Mouse (Mus musculus): ENCODE measurements around the gene Gadd45b. TPM values are rescaled to one million over a fixed set of nuclear protein-coding genes. Genes with fewer than 3 reads are reported as not detected.

Gene Gadd45b
- polyA plus RNA-seq, 1 experiment from 2014 or later, result 5.8 TPM

DNA sequence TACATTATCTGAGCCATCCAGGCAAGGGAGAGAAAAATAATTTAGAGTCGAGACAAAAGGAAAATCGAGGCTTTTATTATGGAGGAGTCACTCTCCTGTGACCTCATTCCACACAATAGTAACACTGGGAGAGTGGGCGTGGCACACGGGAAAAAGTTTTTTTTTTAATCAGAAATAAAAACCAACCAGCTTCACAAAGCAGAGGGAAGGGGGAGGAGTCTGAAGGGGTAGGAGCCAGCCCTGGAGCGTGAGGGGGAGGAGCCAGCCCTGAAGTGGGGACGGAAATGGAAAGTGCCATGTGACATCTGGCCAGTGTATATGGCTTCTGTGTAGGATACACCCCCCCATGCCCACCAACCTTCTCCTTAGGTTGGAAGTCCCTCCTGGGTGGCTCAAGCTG, 18.7 kb downstream of the Gadd45b start:
- H3K4me1 ChIP-seq (replicated peaks; ENCODE audit: control insufficient read depth, insufficient read depth, low read length), result no peaks in the 10 kb centered on the region
- no peak overlapping the region for H3K27ac ChIP-seq (ENCODE audit: low read length)
- no peak overlapping the region for H3K9ac ChIP-seq (replicated peaks; ENCODE audit: low read depth, low read length)
- no peaks in the 10 kb centered on the region for H3K27me3 ChIP-seq (replicated peaks; ENCODE audit: control insufficient read depth, insufficient read depth, low read length)
- no peaks in the 10 kb centered on the region for H3K9me3 ChIP-seq (ENCODE audit: control insufficient read depth, low read length)
- no peak overlapping the region for H3K4me3 ChIP-seq (replicated peaks; ENCODE audit: low read length)
- no peak for ATAC-seq
- WGBS, result 26% methylated on average over 6 of the region's 6 CpGs
- no peak overlapping the region for H3K4me2 ChIP-seq (ENCODE audit: low read length)
- no peaks in the 10 kb centered on the region for H3K36me3 ChIP-seq (ENCODE audit: control insufficient read depth, insufficient read depth)

DNA sequence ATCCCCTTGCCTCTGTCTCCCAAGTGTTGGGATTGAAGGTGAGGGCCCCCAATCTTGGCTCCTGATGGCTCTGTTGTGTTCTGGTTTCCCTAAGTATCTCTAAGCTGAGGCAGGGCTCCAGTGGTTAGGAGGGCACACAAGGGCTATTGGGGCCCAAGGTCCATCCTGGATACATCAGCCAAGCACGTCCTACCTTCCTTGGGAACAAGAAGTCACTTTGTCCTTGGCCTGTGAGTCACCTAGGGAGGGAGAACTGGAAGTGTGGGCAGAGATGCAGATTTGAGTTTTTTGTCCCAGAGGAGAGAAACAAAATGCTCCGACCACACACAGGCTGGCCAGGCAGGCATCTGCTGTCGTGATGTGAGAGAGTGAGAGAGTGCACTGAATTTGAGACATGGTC, 19.2 kb downstream of the Gadd45b start:
- no peak overlapping the region for H3K4me3 ChIP-seq (replicated peaks; ENCODE audit: low read length)
- ATAC-seq, result no peak
- no peaks in the 10 kb centered on the region for H3K4me1 ChIP-seq (replicated peaks; ENCODE audit: control insufficient read depth, insufficient read depth, low read length)
- no peaks in the 10 kb centered on the region for H3K27me3 ChIP-seq (replicated peaks; ENCODE audit: control insufficient read depth, insufficient read depth, low read length)
- H3K27ac ChIP-seq (ENCODE audit: low read length), result no peak overlapping the region
- 68% methylated on average over 3 of the region's 3 CpGs for WGBS
- no peak overlapping the region for H3K4me2 ChIP-seq (ENCODE audit: low read length)
- H3K9ac ChIP-seq (replicated peaks; ENCODE audit: low read depth, low read length), result no peak overlapping the region
- H3K9me3 ChIP-seq (ENCODE audit: control insufficient read depth, low read length), result no peaks in the 10 kb centered on the region
- H3K36me3 ChIP-seq (ENCODE audit: control insufficient read depth, insufficient read depth), result no peaks in the 10 kb centered on the region

DNA sequence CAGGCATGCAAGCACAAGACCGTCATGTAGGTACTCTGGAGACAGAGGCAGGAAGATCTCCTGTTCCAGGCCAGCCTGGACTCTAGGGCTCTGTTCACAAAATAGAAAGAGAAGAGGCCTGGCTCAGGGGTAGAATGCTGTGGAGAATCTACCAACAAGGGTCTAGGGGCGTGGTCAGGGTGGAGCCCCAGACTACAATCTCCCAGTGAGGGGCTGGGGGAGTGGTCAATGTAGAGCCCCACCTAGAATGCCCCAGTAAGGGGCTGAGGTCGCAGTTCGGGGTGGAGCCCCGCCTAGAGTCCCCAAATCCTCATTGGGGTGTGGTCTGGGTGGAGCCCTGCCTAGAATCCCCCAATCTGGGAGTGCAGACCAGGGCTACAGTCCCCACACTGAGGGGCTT, 20.4 kb downstream of the Gadd45b start:
- 24% methylated on average over 5 of the region's 5 CpGs for WGBS
- H3K4me1 ChIP-seq (replicated peaks; ENCODE audit: control insufficient read depth, insufficient read depth, low read length), result no peaks in the 10 kb centered on the region
- no peak overlapping the region for H3K9ac ChIP-seq (replicated peaks; ENCODE audit: low read depth, low read length)
- no peaks in the 10 kb centered on the region for H3K36me3 ChIP-seq (ENCODE audit: control insufficient read depth, insufficient read depth)
- H3K9me3 ChIP-seq (ENCODE audit: control insufficient read depth, low read length), result no peaks in the 10 kb centered on the region
- H3K27ac ChIP-seq (ENCODE audit: low read length), result no peak overlapping the region
- no peaks in the 10 kb centered on the region for H3K27me3 ChIP-seq (replicated peaks; ENCODE audit: control insufficient read depth, insufficient read depth, low read length)
- H3K4me3 ChIP-seq (replicated peaks; ENCODE audit: low read length), result no peak overlapping the region
- H3K4me2 ChIP-seq (ENCODE audit: low read length), result no peak overlapping the region
- ATAC-seq, result no peak

DNA sequence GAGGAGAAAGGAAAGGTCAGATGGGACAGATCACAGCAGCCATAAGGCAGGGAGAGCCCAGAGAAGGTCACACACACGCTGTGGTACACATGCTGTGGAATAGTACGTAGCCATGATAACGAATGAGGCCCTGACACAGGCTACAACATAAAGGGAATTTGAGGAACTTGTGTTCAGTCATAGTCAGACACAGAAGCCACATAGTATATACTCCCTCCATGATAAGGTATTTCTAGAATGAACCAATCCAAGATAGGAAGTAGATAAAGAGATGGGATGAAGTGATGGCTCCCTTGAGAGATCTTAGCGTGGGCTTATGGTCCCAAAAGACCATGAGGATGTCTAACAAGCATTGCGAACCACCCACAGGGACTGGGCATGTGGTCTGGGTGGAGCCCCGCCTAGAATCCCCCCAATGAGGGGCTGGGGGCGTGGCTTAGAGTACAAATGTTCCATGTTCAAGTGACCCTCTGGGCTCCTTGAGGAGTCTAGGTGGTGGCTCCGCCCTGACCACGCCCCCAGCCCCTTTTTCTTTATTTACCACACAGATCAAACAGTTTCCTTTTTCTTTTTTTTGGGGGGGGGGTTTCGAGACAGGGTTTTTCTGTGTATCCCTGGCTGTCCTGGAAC, 22.0 kb downstream of the Gadd45b start:
- H3K36me3 ChIP-seq (ENCODE audit: control insufficient read depth, insufficient read depth), result no peaks in the 10 kb centered on the region
- H3K27ac ChIP-seq (ENCODE audit: low read length), result no peak overlapping the region
- H3K9me3 ChIP-seq (ENCODE audit: control insufficient read depth, low read length), result no peaks in the 10 kb centered on the region
- no peaks in the 10 kb centered on the region for H3K27me3 ChIP-seq (replicated peaks; ENCODE audit: control insufficient read depth, insufficient read depth, low read length)
- no peaks in the 10 kb centered on the region for H3K4me1 ChIP-seq (replicated peaks; ENCODE audit: control insufficient read depth, insufficient read depth, low read length)
- no peak overlapping the region for H3K9ac ChIP-seq (replicated peaks; ENCODE audit: low read depth, low read length)
- H3K4me2 ChIP-seq (ENCODE audit: low read length), result no peak overlapping the region
- no peak for ATAC-seq
- H3K4me3 ChIP-seq (replicated peaks; ENCODE audit: low read length), result no peak overlapping the region
- WGBS, result 78% methylated on average over 10 of the region's 10 CpGs

DNA sequence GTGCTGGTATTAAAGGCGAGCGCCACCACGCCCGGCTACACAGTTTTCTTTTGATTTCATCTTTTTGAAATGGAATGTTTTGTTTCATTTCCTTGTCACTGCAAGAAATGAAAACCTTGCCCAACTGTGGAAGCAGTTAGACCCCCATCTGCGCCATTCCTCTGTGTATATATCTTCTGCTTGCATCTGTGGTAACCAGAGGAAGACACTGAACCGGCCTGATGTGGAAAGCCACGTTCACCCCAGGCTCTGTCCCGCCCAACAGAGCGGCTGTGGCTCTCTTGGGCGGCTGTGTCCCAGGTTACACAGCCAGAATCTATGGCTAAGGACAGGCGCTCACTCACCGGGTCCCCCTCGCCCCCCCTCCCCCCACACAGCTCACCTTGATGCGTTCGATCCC, 22.6 kb downstream of the Gadd45b start:
- Histone ChIP-seq H3K4me3 (replicated peaks; ENCODE audit: low read length) (no peak overlapping the region), H3K9ac (replicated peaks; ENCODE audit: low read depth, low read length) (no peak overlapping the region), H3K4me1 (replicated peaks; ENCODE audit: control insufficient read depth, insufficient read depth, low read length) (no peaks in the 10 kb centered on the region), H3K27me3 (replicated peaks; ENCODE audit: control insufficient read depth, insufficient read depth, low read length) (no peaks in the 10 kb centered on the region), H3K4me2 (ENCODE audit: low read length) (no peak overlapping the region), H3K9me3 (ENCODE audit: control insufficient read depth, low read length) (no peaks in the 10 kb centered on the region), H3K27ac (ENCODE audit: low read length) (no peak overlapping the region), H3K36me3 (ENCODE audit: control insufficient read depth, insufficient read depth) (no peaks in the 10 kb centered on the region)
- no peak for ATAC-seq
- 74% methylated on average over 15 of the region's 15 CpGs for WGBS

DNA sequence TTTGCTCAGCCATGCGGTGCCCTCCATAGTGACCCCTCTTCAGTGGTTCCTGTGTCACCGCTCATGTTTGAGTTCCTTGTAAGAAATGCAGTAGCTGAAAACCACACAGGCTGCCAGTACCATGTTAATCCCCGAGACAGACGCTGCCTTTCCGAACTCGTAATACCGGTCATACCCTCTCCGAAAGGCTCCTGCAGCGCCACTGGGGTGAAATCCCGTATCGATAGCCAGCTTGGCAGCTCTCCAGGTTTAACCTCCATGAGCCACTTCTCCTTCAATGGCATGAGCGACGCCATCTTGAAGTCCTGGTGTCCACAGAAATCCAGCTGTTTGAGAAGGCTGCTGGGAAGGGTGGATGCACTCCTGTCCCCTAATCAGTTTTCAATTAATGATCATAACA, 24.5 kb downstream of the Gadd45b start:
- Histone ChIP-seq H3K9me3 (ENCODE audit: control insufficient read depth, low read length) (no peaks in the 10 kb centered on the region), H3K36me3 (ENCODE audit: control insufficient read depth, insufficient read depth) (no peaks in the 10 kb centered on the region), H3K4me2 (ENCODE audit: low read length) (no peak overlapping the region), H3K4me3 (replicated peaks; ENCODE audit: low read length) (no peak overlapping the region), H3K4me1 (replicated peaks; ENCODE audit: control insufficient read depth, insufficient read depth, low read length) (no peaks in the 10 kb centered on the region), H3K9ac (replicated peaks; ENCODE audit: low read depth, low read length) (no peak overlapping the region), H3K27me3 (replicated peaks; ENCODE audit: control insufficient read depth, insufficient read depth, low read length) (no peaks in the 10 kb centered on the region), H3K27ac (ENCODE audit: low read length) (no peak overlapping the region)
- WGBS, result 66% methylated on average over 13 of the region's 13 CpGs
- no peak for ATAC-seq

DNA sequence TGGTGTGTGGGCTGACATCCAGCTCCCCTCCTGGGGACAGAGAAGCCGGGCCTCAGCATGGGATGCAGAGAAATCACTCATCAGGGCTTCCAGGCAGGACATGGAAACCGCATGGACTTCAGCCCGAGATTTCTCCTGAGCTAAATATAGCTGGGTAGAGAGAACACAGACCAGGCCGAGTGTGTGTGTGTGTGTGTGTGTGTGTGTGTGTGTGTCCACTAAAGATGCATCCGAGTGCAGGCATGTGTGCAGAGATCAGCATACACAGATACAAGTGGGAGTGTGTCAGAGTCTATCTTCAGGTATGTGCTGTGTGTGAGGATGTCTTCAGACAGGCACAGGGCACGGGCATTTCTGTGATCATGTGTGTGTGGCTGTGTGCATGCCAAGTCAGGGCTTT, 25.0 kb downstream of the Gadd45b start:
- H3K27me3 ChIP-seq (replicated peaks; ENCODE audit: control insufficient read depth, insufficient read depth, low read length), result no peaks in the 10 kb centered on the region
- H3K36me3 ChIP-seq (ENCODE audit: control insufficient read depth, insufficient read depth), result no peaks in the 10 kb centered on the region
- no peak overlapping the region for H3K27ac ChIP-seq (ENCODE audit: low read length)
- no peak overlapping the region for H3K4me2 ChIP-seq (ENCODE audit: low read length)
- 60% methylated on average over 6 of the region's 6 CpGs for WGBS
- H3K9ac ChIP-seq (replicated peaks; ENCODE audit: low read depth, low read length), result no peak overlapping the region
- no peaks in the 10 kb centered on the region for H3K9me3 ChIP-seq (ENCODE audit: control insufficient read depth, low read length)
- no peak overlapping the region for H3K4me3 ChIP-seq (replicated peaks; ENCODE audit: low read length)
- H3K4me1 ChIP-seq (replicated peaks; ENCODE audit: control insufficient read depth, insufficient read depth, low read length), result no peaks in the 10 kb centered on the region
- no peak for ATAC-seq

DNA sequence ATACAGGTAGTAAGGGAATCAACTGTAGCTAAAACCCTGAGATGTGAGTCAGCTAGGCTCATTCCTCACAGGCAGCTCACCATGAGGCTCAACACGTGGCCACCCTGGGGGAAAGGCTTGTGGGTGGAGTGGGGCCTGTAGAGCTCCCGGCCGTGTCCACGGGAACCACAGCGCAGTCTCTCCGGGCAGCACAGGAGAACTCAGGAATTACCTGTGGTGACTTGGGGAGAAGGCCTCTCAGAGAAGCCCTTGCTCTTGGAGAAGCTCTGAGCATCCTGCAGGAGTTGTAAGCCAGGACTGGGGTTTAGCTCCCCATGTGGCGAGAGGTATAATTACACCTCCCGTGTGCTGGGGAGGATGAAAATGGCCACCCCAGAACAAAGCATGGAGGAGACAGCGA, 25.7 kb downstream of the Gadd45b start:
- H3K36me3 ChIP-seq (ENCODE audit: control insufficient read depth, insufficient read depth), result no peaks in the 10 kb centered on the region
- no peak overlapping the region for H3K4me2 ChIP-seq (ENCODE audit: low read length)
- H3K4me1 ChIP-seq (replicated peaks; ENCODE audit: control insufficient read depth, insufficient read depth, low read length), result no peaks in the 10 kb centered on the region
- no peaks in the 10 kb centered on the region for H3K9me3 ChIP-seq (ENCODE audit: control insufficient read depth, low read length)
- no peak overlapping the region for H3K9ac ChIP-seq (replicated peaks; ENCODE audit: low read depth, low read length)
- peak; percentile 43; the same call in 1 of the 2 replicates for ATAC-seq
- H3K4me3 ChIP-seq (replicated peaks; ENCODE audit: low read length), result no peak overlapping the region
- WGBS, result 20% methylated on average over 9 of the region's 9 CpGs
- H3K27ac ChIP-seq (ENCODE audit: low read length), result no peak overlapping the region
- H3K27me3 ChIP-seq (replicated peaks; ENCODE audit: control insufficient read depth, insufficient read depth, low read length), result no peaks in the 10 kb centered on the region

DNA sequence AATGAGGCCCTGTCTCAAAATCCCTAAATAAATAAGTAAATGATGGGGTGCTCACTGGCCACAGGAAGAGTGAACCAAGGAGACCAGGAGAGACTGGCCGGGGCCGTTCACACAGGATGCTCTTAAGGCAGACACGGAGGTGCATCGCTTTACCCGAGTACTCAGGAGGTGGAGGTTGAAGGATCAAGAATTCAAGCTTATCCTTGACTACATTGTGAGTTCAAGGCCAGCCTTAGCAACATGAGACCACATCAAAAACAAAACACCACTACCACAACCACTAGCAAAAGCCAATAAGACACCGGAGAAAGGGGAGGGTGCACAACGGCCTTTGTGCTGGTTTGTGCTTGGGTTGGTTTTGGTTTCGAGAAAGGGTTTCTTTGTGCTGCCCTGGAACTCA, 26.5 kb downstream of the Gadd45b start:
- H3K4me1 ChIP-seq (replicated peaks; ENCODE audit: control insufficient read depth, insufficient read depth, low read length), result 0 out of 2 replicates have a peak, but pooled peaks cover 3% of the 10 kb centered on the region
- H3K36me3 ChIP-seq (ENCODE audit: control insufficient read depth, insufficient read depth), result no peaks in the 10 kb centered on the region
- ATAC-seq, result no peak
- H3K27me3 ChIP-seq (replicated peaks; ENCODE audit: control insufficient read depth, insufficient read depth, low read length), result no peaks in the 10 kb centered on the region
- H3K9ac ChIP-seq (replicated peaks; ENCODE audit: low read depth, low read length), result no peak overlapping the region
- 97% methylated on average over 8 of the region's 8 CpGs for WGBS
- no peak overlapping the region for H3K27ac ChIP-seq (ENCODE audit: low read length)
- H3K4me3 ChIP-seq (replicated peaks; ENCODE audit: low read length), result no peak overlapping the region
- H3K9me3 ChIP-seq (ENCODE audit: control insufficient read depth, low read length), result no peaks in the 10 kb centered on the region
- no peak overlapping the region for H3K4me2 ChIP-seq (ENCODE audit: low read length)

DNA sequence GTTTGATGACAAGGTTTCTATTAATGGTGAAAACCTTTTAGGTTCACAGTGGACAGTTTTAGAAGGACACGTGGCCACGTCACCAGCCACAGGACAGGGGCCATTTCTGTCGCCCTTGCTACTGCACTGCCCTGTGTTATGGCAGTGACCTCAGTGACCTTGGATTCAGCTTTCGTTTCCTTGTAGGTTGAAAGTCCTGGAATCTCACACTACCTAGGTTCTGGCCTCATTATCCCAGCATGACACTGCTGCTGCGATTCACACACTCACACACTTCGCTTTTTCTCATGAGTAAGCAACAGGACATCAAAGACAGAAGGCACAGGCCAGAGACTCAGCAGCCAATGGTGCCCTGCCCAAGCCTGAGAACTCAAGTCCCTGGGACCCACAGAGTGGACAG, 27.0 kb downstream of the Gadd45b start:
- Histone ChIP-seq H3K27ac (ENCODE audit: low read length) (no peak overlapping the region), H3K4me1 (replicated peaks; ENCODE audit: control insufficient read depth, insufficient read depth, low read length) (0 out of 2 replicates have a peak, but pooled peaks cover 5% of the 10 kb centered on the region), H3K9me3 (ENCODE audit: control insufficient read depth, low read length) (no peaks in the 10 kb centered on the region), H3K27me3 (replicated peaks; ENCODE audit: control insufficient read depth, insufficient read depth, low read length) (no peaks in the 10 kb centered on the region), H3K36me3 (ENCODE audit: control insufficient read depth, insufficient read depth) (no peaks in the 10 kb centered on the region), H3K9ac (replicated peaks; ENCODE audit: low read depth, low read length) (no peak overlapping the region), H3K4me3 (replicated peaks; ENCODE audit: low read length) (no peak overlapping the region), H3K4me2 (ENCODE audit: low read length) (no peak overlapping the region)
- WGBS, result 81% methylated on average over 6 of the region's 6 CpGs
- no peak for ATAC-seq

Measured in forebrain, embryonic 16.5 days (tissue).